Mouse (Mus musculus) forebrain, embryonic 15.5 days (tissue): Measurements from ENCODE around the gene Bglap2. TPM values are rescaled to one million over a fixed set of nuclear protein-coding genes. Genes with fewer than 3 reads are reported as not detected.
"Not testable (repeated sequence)": the region's sequence is repeated elsewhere in the genome, so short reads cannot be mapped to it uniquely, and the experiment has no call there.

Source experiments
- ATAC-seq: fragments of 200-750 bp; cut with Nextera tagmentation; replicated peaks from 2 replicates; pipeline ENCODE4 v1.8.0; 2017; ENCODE audit warnings: mild to moderate bottlenecking, moderate TSS enrichment, moderate library complexity
- H3K27ac ChIP-seq: fragments of 300-500 bp; sonication (generic); replicated peaks from 2 replicates; pipeline ENCODE4 v1.5.1; 2015; ENCODE audit warnings: mild to moderate bottlenecking, inconsistent platforms
- H3K27me3 ChIP-seq: fragments of 300-500 bp; sonication (generic); 2 replicates; pipeline ENCODE4 v1.6.1; 2015; ENCODE audit warnings: inconsistent platforms
- H3K36me3 ChIP-seq: fragments of 300-500 bp; sonication (generic); 2 replicates; pipeline ENCODE4 v1.6.1; 2015; ENCODE audit warnings: mild to moderate bottlenecking, inconsistent platforms
- H3K4me1 ChIP-seq: fragments of 300-500 bp; sonication (generic); 2 replicates; pipeline ENCODE4 v1.6.1; 2015; ENCODE audit warnings: inconsistent platforms
- H3K4me2 ChIP-seq: fragments of 300-500 bp; sonication (generic); replicated peaks from 2 replicates; pipeline ENCODE4 v1.6.1; 2015; ENCODE audit warnings: mild to moderate bottlenecking, inconsistent platforms
- H3K4me3 ChIP-seq: fragments of 300-500 bp; sonication (generic); 2 replicates; pipeline ENCODE4 v1.5.1; 2015; ENCODE audit warnings: mild to moderate bottlenecking, inconsistent platforms
- H3K9ac ChIP-seq: fragments of 300-500 bp; sonication (generic); replicated peaks from 2 replicates; pipeline ENCODE4 v1.6.1; 2015; ENCODE audit warnings: mild to moderate bottlenecking, inconsistent platforms
- H3K9me3 ChIP-seq: fragments of 300-500 bp; sonication (generic); 2 replicates; pipeline ENCODE4 v1.6.1; 2016; ENCODE audit warnings: inconsistent platforms
- WGBS: fragments of 180-500 bp; shearing (Covaris S2); methylation state at CpG from one replicate; pipeline ENCODE4 v1.1.7; 2015; ENCODE audit warnings: mixed read lengths; 5-methylcytosine and 5-hydroxymethylcytosine counted together
- polyA plus RNA-seq: library from polyadenylated mRNA; unstranded; fragments of >200 nt; fragmentation: Nextera tagmentation; extraction: Ambion mirVana; gene quantifications from 2 replicates; pipeline ENCODE4 v1.2.1, GENCODE M21; 2015

The Bglap2 gene
- polyA plus RNA-seq, 1 experiment from 2014 or later: not detected

DNA sequence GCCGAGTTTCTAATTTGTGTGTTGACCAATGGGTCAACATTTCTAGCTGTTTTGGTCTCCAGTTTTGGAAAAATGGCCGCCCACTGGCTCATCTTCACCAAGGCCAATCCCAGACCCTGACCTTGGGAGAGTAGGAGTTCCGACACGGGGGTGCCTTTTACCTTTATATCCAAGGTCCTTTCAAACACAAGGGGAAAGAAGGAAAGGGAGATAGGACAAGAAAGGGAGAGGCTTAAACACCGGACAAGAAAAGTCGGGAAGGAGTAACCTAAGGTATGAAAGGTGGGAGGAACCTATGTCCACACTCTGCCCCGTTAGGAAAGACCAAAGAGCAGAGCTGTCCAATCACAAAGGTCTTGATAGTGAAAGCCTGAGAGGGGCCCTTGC lies 32.1 kb upstream of the Bglap2 start:
- peaks cover 21% of the 10 kb centered on the region for H3K4me1 ChIP-seq
- peak overlapping the region; percentile 78 for H3K9ac ChIP-seq
- H3K4me3 ChIP-seq: peak overlapping the region; percentile 58
- H3K9me3 ChIP-seq: no peaks in the 10 kb centered on the region
- H3K4me2 ChIP-seq: peak overlapping the region; percentile 59
- H3K36me3 ChIP-seq: peaks cover 16% of the 10 kb centered on the region
- no peak for ATAC-seq
- 26% methylated on average over 7 of the region's 7 CpGs for WGBS
- H3K27ac ChIP-seq: peak overlapping the region; percentile 83; the same call in 1 of the 2 replicates
- no peaks in the 10 kb centered on the region for H3K27me3 ChIP-seq

DNA sequence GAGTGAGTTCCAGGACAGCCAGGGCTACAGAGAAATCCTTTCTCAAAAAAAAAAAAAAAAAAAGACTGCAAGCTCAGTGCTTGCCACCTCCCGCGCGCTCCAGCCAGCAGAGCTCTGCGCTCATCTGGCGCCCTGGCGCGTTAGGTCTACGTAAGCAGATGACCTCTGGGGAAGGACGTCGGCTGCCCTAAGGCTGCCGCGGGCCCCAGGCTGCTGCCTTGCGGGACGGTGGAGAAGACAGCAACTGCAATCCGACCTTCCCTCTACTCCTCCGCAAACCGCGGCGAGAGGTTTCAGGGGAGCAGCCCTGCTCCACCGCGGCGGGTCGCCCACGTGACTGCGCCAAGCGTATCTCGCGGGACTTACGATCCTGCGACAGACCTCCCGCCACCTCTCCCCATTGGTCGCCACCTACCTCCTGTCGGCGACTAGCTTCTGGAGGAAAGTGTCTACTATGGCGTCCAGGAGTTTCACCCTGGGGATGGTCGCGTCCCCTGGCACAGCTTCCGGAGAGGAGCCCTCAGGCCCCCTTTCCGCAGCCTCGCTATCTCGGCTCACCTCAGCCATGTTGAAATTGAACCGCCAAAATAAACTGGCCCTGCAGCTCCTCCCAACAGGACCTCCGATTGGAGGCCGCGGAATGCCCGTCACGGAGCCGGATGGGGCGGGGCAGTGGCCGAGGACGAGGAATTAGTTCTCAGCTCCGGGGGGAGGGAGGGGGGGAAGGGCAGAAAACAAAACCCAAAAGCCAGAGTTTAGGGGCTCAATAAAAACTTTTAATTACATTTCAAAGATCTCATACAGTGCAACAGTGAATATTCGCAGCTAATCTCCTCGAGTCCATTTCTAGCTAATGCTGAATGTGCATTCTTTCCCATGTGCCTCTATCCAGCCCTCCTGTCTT lies 31.5 kb upstream of the Bglap2 start, which contains the start of gene Pmf1:
Gene Pmf1, minus strand, starts transcription at position 591 of the 904 bp plus-strand sequence.
- Histone ChIP-seq H3K4me3 (peak within 1 kb of the TSS; percentile 58), H3K36me3 (peaks cover 11% of the 10 kb centered on the region), H3K27ac (peak within 1 kb of the TSS; percentile 83), H3K9ac (peak within 1 kb of the TSS; percentile 78), H3K4me1 (peaks cover 21% of the 10 kb centered on the region), H3K4me2 (peak within 1 kb of the TSS; percentile 59), H3K9me3 (no peaks in the 10 kb centered on the region), H3K27me3 (no peaks in the 10 kb centered on the region)
- whole genome bisulfite sequencing: under 1% methylated on average over 54 of the region's 54 CpGs
- peak; percentile 94 for ATAC-seq

DNA sequence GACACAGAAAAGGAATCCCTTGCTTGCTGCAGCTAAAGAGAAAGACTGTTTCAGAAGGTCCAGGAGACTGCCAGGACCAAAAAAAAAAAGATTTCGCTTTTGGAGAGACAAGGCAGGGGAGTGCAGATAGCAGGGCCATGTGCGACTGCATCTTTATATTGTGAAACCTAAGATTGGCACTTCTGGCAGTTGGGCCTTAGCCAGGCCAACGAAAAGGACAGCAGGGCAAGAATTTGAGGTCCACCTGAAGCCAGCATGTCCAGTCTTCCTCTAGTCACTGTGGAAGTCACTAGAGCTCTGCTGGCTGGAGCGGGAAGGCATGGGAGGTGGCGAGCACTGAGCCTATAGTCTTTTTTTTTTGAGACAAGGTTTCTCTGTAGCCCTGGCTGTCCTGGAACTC lies 30.5 kb upstream of the Bglap2 start:
- no peak for ATAC-seq
- Histone ChIP-seq H3K27me3 (no peaks in the 10 kb centered on the region), H3K36me3 (peaks cover 10% of the 10 kb centered on the region), H3K4me1 (peaks cover 21% of the 10 kb centered on the region), H3K4me2 (peak overlapping the region; percentile 59), H3K4me3 (peak overlapping the region; percentile 58), H3K27ac (no peak overlapping the region), H3K9ac (peak overlapping the region; percentile 78), H3K9me3 (no peaks in the 10 kb centered on the region)
- WGBS: 66% methylated on average over 5 of the region's 5 CpGs

DNA sequence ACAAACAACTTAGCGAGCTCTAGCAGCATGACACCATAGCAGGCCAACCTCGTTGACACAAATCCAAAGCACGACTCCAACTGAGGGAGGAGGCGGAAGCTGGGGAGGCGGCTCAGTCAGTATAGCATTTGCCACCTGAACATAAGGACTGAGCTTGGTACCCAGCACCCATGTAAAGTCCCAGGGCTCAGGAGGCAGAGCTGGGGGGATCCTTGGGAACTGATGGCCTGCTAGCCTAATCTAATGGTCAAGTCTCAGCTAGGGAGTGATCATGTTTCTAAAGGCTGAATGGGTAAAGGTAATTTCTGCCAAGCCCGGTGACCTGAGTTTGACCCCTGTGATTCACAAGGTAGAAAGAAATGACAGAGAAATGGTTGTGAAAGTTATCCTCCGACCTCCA lies 29.0 kb upstream of the Bglap2 start:
- Histone ChIP-seq H3K4me2 (no peak overlapping the region), H3K9me3 (no peaks in the 10 kb centered on the region), H3K9ac (no peak overlapping the region), H3K4me1 (peaks cover 21% of the 10 kb centered on the region), H3K27me3 (no peaks in the 10 kb centered on the region), H3K27ac (no peak overlapping the region), H3K36me3 (peaks cover 6% of the 10 kb centered on the region), H3K4me3 (no peak overlapping the region)
- WGBS: 59% methylated on average over 7 of the region's 7 CpGs
- no peak for ATAC-seq

DNA sequence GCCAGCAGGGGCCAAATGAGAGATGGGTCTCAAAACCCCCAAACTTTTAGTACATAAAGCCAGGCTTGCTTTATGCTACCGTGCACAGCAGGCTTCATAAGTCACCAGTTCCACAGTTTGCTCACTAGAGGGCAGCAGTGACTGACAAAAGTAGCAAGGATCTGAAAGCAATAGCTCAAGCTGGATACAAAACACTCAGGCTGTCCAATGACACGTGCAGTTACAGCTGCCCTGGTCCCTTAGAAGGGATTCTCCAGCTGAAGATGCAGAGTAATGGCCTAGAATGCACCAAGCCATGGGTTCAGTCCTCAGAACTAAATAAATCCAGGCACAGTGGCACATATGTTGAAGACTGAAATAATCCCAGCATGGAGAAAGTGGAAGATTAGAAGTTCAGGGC lies 28.6 kb upstream of the Bglap2 start:
- WGBS: 0% methylated on average over 2 of the region's 2 CpGs
- Histone ChIP-seq H3K9me3 (no peaks in the 10 kb centered on the region), H3K27me3 (no peaks in the 10 kb centered on the region), H3K4me2 (no peak overlapping the region), H3K27ac (no peak overlapping the region), H3K9ac (no peak overlapping the region), H3K4me1 (peaks cover 21% of the 10 kb centered on the region), H3K4me3 (no peak overlapping the region), H3K36me3 (peaks cover 2% of the 10 kb centered on the region)
- peak; percentile 13; the same call in 1 of the 2 replicates for ATAC-seq

DNA sequence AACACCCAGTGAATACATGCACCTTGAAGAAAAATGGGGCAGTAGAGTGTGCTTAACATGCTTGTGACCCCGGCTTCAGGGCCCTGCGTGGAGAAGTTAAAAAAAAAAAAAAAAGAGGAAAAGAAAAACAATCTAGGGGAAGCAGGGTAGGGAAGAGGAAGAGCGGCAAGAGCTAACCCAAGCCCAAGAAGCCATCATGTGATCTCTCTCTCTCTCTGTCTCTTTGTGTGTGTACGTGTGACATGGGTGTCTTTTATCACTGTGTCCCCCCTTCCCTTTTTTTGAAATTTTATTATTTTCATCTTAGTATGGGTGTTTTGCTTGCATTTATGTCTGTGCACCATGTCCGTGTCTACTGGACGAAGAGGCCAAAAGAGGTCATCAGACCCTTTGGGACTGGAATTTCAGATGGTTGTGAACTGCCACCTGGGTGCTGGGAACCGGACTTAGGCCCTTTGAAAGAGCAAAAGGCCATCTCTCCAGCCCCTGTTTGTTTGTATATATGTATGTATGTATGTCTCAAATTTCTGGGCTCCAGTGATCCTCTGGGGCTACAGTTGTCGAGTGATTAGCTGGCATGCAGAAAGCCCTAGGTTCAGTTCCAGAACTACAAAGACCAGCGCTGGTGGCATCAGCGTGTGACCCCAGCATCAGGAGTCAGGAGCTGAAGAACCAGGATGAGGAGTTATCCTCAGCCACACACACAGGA lies 25.2 kb upstream of the Bglap2 start:
- H3K4me1 ChIP-seq: peaks cover 5% of the 10 kb centered on the region
- H3K9me3 ChIP-seq: no peaks in the 10 kb centered on the region
- H3K9ac ChIP-seq: no peak overlapping the region
- ATAC-seq: no peak
- H3K27me3 ChIP-seq: no peaks in the 10 kb centered on the region
- no peaks in the 10 kb centered on the region for H3K36me3 ChIP-seq
- H3K27ac ChIP-seq: no peak overlapping the region
- no peak overlapping the region for H3K4me2 ChIP-seq
- no peak overlapping the region for H3K4me3 ChIP-seq
- WGBS: 93% methylated on average over 10 of the region's 10 CpGs

DNA sequence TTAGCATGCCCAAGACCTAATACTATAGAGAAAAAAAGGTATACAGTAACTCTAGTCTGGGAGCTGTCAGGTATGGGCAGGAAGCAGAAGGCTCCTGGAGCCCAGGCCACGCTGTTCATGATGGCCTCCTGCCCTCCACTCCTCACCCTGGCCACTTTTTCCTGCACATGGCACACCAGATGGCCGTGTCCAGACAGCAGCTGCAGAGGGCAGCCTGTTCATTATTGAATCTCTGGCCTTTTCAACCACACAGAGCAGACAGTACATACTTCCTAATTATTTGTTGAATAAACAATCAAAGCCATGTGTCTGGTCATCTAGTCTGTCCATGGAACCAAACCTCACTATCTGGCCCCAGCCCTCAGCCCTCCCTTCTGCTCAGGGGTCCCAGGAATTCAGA lies 20.2 kb upstream of the Bglap2 start:
- ATAC-seq: no peak
- H3K27me3 ChIP-seq: no peaks in the 10 kb centered on the region
- H3K27ac ChIP-seq: no peak overlapping the region
- 80% methylated on average over 2 of the region's 2 CpGs for WGBS
- H3K9ac ChIP-seq: no peak overlapping the region
- H3K4me1 ChIP-seq: no peaks in the 10 kb centered on the region
- H3K9me3 ChIP-seq: no peaks in the 10 kb centered on the region
- H3K36me3 ChIP-seq: no peaks in the 10 kb centered on the region
- no peak overlapping the region for H3K4me2 ChIP-seq
- no peak overlapping the region for H3K4me3 ChIP-seq

DNA sequence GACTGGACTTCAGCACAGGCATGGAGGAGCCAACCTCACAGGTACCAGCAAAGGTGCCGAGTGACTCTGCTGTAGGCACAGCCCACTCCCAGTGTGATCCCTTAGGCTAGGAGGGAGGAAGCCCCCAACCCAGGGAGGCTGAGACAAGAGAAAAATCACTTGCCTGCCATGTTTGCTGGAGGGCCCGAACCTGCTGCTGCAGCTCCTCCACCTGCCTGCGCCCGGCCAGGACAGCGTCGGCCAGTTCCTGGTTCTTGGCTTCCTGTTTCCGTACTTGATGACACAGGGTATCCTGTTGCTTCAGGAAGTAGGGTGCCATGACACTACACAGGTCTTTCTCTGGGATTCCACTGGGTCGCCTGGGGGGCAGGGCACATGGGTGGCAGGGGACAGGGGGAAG lies 17.2 kb upstream of the Bglap2 start:
- Histone ChIP-seq H3K9me3 (no peaks in the 10 kb centered on the region), H3K27ac (no peak overlapping the region), H3K4me3 (no peak overlapping the region), H3K36me3 (no peaks in the 10 kb centered on the region), H3K9ac (no peak overlapping the region), H3K27me3 (no peaks in the 10 kb centered on the region), H3K4me1 (no peaks in the 10 kb centered on the region), H3K4me2 (no peak overlapping the region)
- 96% methylated on average over 8 of the region's 8 CpGs for WGBS
- ATAC-seq: no peak

DNA sequence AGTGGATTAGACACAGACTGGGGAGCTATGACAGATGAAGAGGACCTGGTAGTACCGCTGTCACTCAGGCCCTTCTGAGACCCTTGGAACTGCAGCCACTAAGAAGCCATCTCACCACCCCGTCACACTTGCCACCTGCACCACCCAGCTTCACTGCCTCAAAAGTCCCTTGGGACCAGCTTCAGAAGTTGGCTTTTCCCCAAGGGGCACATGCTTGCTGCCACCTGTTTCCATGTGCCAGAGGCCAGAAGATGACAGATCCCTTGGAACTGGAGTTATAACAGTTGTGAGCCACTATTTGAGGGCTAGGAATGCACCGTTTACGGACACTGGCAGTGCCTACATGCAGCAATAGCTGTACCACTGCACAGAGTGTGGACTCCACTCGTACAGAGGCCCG lies 16.8 kb upstream of the Bglap2 start:
- Histone ChIP-seq H3K4me2 (no peak overlapping the region), H3K9ac (no peak overlapping the region), H3K27me3 (no peaks in the 10 kb centered on the region), H3K9me3 (no peaks in the 10 kb centered on the region), H3K27ac (no peak overlapping the region), H3K4me3 (no peak overlapping the region), H3K4me1 (no peaks in the 10 kb centered on the region), H3K36me3 (no peaks in the 10 kb centered on the region)
- 95% methylated on average over 6 of the region's 6 CpGs for WGBS
- no peak for ATAC-seq

DNA sequence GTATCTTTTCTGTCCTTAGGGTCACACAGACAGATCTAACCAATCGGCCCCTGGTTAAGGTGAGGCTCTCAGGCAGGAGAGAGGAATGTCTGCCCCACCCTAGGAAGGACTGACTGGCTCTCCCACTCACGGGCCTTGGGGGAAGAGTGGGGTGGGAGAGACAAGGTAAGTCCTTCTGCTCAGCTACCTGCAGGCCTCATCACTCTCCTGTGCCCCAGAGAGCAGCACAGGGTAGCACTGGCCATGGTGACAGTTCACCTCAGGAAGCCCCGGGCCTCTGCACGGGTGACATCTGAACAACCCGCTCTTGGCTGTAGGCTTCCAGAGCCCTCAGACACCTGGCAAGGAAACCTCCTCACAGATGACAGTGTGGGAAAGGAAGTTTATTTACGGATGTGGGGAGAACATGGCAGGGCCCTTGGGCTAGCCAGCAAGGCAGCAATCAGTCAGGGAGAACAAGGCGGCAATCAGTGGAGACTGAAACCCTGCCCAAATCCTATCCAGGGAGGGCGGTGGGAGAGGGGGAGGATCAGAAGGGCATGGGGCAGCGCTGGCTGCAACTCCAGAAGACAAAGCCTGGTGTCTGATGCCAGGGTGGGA lies 15.4 kb upstream of the Bglap2 start:
- 94% methylated on average over 9 of the region's 9 CpGs for WGBS
- Histone ChIP-seq H3K27ac (no peak overlapping the region), H3K9ac (no peak overlapping the region), H3K9me3 (no peaks in the 10 kb centered on the region), H3K27me3 (no peaks in the 10 kb centered on the region), H3K4me2 (no peak overlapping the region), H3K4me1 (no peaks in the 10 kb centered on the region), H3K4me3 (no peak overlapping the region), H3K36me3 (no peaks in the 10 kb centered on the region)
- ATAC-seq: no peak

DNA sequence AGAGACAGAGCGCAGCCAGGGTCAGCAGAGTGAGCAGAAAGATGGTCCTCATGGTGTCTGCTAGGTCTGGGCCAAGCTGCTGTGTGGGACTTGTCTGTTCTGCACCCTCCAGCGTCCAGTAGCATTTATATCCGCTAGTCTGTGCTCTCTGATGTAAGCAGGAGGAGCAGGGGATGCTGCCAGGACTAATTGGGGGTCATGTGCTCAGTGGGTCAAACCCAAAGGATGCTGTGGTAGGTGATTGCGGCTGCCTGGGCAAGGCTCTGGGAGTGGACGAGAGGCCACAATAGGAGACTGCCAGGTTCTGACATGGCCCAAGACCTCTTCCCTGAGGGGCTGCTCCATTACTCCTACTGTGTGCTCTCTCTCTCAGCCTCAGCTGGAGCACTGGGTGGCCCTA lies 5.9 kb upstream of the Bglap2 start, which contains the start of gene Bglap:
Gene Bglap, minus strand, starts transcription at position 101 of the 400 bp plus-strand sequence.
- ATAC-seq: no peak
- 77% methylated on average over 5 of the region's 5 CpGs for WGBS
- no peak within 1 kb of the TSS for H3K9ac ChIP-seq

DNA sequence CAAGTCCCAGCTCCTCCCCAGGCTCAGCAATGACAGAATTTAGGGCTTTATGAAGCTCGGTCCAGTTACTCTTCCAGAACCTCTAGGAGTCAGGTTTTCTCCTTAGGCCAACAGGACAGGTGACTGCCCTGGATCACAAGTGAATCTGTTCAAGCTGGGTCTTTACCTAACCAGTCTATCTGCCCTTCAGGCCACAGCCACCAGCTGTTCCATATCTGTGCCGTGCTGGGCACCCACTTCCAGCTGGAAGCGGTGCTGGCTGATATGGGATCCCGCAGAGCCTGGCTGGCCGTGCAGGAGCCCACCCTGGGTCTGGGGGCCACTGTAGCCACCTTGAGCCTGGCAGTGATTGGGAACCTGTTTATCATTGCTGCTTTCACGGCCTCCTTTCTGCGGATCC lies 3.9 kb upstream of the Bglap2 start:
- not testable (repeated sequence) for H3K9me3 ChIP-seq, H3K27me3 ChIP-seq, H3K36me3 ChIP-seq, H3K4me3 ChIP-seq, H3K4me1 ChIP-seq, H3K4me2 ChIP-seq, H3K9ac ChIP-seq
- 26% methylated on average over 3 of the region's 7 CpGs for WGBS
- H3K27ac ChIP-seq: 0 out of 2 replicates have a peak overlapping the region, but pooled peaks have one; percentile 84
- peak; percentile 30; the same call in 1 of the 2 replicates for ATAC-seq

More for the DNA sequence above, 5.9 kb upstream of the Bglap2 start, which contains the start of gene Bglap:
- Histone ChIP-seq H3K27me3 (no peaks in the 10 kb centered on the region), H3K4me2 (no peak within 1 kb of the TSS), H3K4me3 (no peak within 1 kb of the TSS), H3K27ac (no peak within 1 kb of the TSS), H3K36me3 (no peaks in the 10 kb centered on the region), H3K4me1 (peaks cover 7% of the 10 kb centered on the region; the same call in 1 of the 2 replicates), H3K9me3 (no peaks in the 10 kb centered on the region)
